Mouse (Mus musculus): ENCODE measurements around the gene Depdc1b.

GRCm38 (mm10) chr13:108426322-108426721 is 110.2 kb downstream of the Depdc1b start:
- no peak for TF ChIP-seq CTCF (IDR thresholded peaks at IDR 0.05; ENCODE audit: borderline replicate concordance, extremely low read depth, insufficient read depth, insufficient read length)
- no peak for TF ChIP-seq POLR2A (IDR thresholded peaks at IDR 0.05; ENCODE audit: borderline replicate concordance, extremely low read depth, insufficient read depth, insufficient read length, poor library complexity, severe bottlenecking)
